Mouse (Mus musculus) megakaryocyte-erythroid progenitor cell, adult 5-6 weeks (primary cell): Measurements from ENCODE around the gene Il17c. TPM values are rescaled to one million over a fixed set of nuclear protein-coding genes. Genes with fewer than 3 reads are reported as not detected.

ENCODE experiments used
- ATAC-seq: replicated peaks from 2 replicates; pipeline ENCODE4 v1.8.0; 2016; ENCODE audit warnings: mild to moderate bottlenecking, inconsistent platforms; ENCODE audit not compliant: severe bottlenecking, poor library complexity, low FRiP score, low TSS enrichment
- total RNA-seq, 2 experiments: library from RNA; stranded (forward) in 1 of 2; stranded (reverse) in 1 of 2; fragments of 200-1000, 215-1000 nt in 1 of 2; fragments of >200 nt in 1 of 2; fragmentation: Nextera tagmentation in 1 of 2; gene quantifications; 2 replicates each; pipeline ENCODE4 v1.2.3; 2014 to 2017

Il17c gene
- not detected in 2 replicates for total RNA-seq (2014; fragmentation: Nextera tagmentation)
- not detected in 2 replicates for total RNA-seq (2017)

DNA sequence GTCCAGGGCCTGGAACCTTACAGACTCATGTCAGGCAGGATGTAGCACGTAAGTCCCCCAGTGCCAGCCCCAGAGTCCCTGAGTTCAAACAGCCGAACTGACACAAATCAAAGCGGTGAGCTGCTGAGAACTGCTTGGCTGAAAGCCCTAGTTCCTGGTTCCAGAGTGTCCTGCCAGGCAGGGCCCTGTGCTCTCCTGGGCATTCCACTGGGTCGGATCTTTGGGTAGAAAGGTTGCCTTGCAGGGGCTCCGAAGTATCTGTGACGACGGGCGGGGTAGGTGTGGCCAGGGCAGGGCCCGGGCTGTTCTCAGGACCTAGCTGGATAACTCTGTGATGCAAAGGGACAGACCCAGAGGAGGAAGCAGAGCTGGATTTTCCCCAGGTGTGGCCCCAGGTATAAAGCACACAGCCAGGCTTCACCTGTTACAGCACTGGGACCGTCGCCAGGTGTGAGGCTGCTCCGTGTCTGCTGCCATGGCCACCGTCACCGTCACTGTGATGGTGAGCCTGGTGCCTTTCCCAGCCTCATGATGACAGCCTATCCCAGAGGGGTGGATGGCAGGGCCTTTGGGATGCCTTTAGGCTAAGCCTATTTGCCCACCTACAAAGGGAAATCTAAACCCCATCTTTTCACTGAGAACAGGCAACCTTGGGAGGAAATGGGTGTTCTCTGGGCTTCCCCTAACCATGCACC is at the start of gene Il17c:
Gene Il17c, plus strand, starts transcription at position 645 of the 695 bp plus-strand sequence.
- ATAC-seq, result no peak

DNA sequence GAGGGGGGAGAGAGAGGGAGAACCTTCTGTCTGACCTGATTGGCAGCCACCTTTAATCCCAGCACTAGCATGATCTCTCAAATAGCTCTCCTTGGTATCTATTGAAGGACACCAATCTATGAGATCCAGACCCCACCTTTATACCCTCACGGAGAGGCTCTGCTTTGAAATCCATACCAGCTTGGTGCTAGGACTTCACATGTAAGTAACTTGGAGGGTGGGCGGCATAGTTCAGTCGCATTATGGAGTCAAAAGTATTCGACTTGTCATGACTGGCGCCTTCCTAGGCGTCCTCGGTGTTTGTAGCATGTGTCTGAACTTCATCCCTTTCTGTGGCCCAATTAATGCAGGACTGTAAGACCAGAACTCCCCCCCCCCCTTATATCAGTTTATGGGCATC is 46.5 kb upstream of the Il17c start:
- ATAC-seq, result no peak

DNA sequence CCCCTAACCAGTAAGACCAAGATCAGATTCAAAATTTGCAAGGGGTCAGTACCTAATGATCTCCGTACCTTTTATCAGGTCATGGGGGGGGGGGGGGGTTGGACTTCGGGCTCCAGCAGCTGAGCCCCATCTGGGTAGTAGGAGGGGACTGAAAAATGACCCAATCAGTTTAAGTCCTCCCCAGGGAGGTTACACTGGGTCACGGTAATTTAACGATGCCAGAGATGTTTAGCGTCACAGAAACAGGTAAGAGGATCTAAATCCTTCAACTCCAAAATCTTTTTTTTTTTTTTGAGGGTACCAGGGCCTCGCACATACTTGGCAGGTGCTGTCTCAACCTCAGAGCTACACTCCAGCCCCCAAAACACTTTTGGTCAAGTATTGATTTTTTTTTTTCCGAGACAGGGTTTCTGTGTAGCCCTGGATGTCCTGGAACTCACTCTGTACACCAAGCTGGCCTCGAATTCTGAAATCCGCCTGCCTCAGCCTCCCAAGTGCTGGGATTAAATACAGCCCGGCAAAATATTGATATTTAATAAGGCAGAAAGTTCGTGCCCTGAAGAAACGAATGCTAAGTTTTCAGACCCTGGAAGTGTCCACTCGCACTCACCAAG is 46.0 kb upstream of the Il17c start:
- ATAC-seq, result no peak

DNA sequence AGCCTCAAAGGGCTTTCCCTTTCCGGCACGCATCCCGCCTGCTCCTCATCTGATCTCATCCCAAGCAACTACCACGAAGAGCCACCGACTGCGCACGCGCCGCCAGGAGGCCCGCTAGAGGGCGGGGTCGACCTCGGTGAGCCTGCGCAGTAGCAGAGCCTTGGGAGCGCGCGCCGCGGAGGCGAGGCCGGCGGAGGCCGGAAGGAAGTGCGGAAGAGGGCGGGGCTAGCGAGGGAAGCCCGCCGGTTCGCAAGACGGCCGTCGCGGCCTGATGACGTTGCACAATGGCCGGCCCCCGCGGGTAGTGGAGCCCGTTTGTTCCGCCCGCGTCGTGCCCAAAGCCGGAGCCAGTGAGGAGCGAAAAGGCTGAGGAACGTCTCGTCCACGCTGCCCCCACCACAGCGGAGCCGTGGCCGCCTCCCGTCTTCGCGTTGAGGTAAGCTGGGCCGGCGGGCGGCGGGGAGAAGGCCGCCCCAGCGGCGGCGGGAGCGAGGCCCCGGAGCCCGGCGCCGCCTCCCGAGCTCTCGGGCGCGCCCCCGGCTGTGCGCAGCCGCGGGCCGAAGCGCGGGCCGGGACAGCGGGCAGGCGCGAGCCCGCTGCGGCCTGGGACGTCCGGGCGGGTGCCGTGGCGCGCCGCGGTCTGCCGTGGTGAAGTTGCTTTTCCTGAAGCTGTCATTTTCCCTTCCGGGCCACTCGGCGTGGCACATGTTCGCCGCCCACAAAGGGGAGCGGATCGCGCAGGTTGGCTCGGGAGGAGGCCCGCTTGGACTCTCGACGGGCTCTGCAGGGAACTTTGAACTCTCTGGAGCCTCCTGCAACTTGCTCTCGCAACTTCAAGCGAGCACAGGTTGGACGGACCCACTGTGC is 45.2 kb upstream of the Il17c start, which contains the start of gene Zc3h18:
Gene Zc3h18, plus strand, starts transcription at position 245 of the 867 bp plus-strand sequence.
- peak; percentile 86 for ATAC-seq

DNA sequence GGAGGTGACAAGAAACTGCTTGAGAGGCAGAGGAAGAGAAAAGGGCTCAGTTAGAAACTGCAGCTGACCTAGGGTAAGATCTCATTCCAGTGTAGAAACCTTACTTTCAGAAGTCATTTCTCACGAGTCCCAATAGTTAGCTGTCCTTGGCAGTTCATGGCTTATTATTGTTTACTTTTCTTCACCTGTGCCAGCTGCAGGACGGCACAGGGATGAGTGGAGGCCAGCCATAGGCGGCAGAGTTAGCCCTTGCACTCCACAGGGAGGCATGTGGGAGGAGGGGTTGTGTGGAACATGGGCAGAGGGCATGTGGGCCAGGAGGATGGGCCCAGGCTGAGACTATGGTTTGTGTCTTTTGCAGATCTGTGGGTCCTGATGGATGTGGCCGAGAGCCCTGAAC is 38.8 kb upstream of the Il17c start:
- ATAC-seq, result no peak

DNA sequence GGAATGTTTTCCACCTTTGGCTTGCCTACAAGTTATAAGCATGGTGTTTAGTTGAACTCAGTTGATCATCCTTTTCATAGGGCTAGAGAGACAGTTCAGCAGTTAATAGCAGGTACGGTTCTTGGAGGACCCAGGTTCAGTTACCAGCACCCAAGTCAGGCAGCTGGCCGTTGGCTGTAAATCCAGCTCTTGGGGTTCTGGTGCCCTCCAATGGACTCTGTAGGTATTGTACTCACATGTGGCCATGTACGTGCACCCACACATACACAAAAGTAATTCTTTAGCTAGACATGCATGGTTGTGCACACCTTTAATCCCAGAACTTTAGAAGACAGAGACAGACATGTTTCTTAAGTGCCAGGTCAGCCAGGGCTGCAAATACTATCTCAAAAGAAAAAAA is 32.5 kb upstream of the Il17c start:
- ATAC-seq, result no peak

DNA sequence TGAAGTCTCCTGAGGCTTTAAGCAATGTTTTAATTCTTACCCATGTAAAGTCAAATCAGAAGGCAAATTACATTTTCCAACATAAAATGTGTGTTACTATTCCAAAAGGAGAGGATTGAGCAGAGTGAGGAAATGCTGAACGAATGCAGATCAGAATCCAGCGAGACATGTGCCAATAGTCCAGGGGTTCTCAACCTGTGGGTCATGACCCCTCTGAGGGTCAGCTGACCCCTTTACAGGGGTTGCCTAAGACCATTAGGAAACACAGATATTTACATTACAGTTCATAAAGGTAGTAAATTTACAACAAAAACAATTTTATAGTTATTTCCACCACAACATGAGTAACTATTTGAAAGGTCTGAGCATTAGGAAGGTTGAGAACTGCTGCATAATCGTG is 31.1 kb upstream of the Il17c start:
- no peak for ATAC-seq

DNA sequence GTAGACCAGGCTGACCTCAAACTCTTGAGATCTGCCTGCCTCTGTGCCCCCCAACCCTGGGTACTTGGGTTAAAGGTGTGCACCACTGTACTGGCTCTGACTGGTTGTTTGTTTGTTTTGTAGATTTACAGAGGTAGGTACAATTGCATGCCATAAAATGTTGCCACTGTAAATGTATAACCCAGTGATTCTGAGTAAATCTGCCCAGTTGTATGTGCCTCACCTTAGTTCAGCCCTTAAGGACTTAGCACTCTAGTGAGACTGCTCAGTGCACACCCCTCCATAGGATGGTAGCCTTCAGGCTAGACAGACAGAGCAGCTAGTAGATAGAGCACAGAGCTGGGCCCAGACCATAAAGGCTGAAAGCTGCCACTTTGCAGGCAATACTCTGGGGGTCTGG is 28.1 kb upstream of the Il17c start:
- no peak for ATAC-seq

DNA sequence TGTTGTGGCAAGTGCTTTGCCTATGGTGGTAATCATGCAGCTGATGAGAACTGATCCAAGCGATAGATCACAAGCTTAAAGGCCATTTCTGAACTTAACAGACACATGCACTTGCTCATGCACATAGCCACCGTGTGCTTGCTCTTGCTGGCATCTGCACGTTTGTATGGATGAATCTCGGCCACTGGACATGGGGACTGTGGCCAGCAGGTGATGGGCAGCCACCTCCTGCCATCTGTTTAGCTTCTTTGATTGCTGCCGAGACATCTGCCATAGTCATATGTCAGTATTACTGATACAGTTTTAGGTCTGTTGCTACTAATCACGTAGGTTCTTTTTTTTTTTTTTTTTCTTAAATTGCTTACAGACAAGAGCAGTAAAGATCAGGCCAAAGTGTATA is 26.5 kb upstream of the Il17c start:
- no peak for ATAC-seq

DNA sequence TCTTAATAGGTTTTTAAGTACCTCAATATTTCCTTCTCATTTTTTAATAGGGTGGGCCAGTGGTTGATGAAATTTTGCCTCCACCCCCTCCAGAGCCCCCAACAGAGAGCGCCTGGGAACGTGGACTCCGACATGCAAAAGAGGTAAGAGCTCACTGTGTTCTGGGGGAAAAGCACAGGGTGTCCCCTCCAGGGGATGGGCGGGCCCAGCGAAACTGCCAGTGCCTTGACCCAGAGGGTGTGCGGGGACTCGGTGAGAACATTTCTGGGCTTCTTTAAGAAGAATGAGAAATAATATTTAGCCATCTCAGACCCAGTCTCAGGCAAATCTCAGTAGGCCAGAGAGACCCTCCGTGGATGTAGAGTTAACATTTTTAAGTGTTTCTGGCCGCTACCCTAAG is 23.6 kb upstream of the Il17c start:
- no peak for ATAC-seq

DNA sequence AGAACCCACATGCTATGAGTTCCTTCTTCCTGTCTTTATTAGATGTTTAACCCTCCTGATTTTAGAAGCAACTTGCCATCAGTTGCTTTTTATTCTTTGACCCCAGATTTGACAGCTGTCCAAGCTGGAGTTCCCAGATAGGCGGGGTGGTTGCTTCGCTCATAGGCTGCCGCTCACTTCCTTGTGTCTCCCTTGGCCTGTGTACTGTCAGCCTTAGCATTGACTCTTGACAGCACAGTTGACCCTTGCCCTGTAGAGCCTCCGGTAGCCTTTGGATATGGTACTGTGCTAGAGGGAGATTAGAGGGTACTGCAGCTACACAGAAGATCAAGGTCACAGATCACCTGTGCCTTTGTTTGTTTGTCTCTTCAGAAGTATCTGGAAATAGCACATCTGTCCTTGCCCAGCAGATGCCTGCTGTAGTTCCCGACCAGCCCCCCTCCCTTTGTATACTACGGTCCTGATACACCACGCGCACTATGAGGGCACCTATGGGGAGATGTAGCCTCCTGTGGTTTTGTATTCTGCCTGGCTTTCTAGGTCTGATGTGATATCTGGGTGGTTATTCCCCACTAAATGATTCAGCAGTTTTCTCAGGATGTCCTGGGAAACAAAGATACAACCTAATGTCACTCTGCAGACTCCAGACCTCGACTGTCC is 16.5 kb upstream of the Il17c start:
- peak; percentile 49 for ATAC-seq

DNA sequence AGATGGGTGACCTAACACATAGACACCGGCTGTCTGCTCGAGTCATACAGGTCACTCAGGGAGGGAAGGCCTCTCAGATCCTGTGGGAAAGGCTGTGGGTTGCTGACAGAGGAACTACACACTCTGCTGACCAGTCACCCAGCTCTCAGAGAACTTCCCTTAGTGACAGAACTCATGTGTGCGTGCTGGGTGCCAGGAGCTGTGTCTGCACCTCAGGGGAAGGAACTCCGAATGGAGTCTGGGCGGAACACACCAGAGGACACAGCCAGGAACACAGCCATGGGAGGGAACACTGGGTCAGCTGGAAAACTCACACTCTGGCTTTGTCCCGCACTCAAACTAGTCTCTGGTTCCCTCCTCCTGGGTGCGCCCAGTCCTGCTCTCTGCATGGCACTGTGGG is 14.1 kb upstream of the Il17c start:
- ATAC-seq, result no peak

DNA sequence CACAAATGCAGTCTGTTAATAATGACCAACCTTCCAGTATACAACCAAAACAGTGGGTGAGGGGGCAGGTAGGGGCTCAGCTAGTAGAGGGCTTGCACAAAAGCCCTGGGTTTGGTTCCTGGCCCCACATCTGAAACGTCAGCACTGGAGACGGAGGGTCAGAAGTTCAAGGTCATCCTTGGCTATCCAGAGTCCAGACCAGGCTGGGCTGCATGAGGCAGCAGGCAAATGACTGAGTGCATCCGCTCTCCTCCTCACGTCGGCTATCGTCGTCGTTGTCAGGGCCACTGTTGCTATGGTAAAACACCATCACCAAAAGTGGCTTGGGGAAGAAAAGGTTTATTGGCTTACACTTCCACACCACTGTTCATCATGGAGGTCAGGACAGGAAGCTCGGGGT is 7.5 kb upstream of the Il17c start:
- no peak for ATAC-seq

DNA sequence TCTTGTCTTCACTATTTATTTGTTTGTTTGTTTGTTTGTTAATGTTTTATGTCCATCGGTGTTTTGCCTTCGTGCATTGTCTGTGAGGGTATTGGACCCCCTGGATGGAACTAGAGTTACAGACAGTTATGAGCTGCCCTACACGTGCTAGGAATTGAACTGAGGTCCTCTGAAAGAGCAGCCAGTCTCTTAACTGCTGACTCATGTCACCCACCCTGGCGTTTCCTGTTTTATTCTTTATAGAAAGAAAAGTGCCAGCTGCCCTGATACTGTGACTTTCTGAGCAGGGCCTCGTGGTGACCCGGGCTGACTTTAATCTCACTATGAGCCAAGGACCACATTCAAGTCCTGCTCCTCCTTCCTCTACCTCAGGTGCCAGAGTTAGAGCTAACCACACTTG is 6.3 kb upstream of the Il17c start:
- ATAC-seq, result no peak

DNA sequence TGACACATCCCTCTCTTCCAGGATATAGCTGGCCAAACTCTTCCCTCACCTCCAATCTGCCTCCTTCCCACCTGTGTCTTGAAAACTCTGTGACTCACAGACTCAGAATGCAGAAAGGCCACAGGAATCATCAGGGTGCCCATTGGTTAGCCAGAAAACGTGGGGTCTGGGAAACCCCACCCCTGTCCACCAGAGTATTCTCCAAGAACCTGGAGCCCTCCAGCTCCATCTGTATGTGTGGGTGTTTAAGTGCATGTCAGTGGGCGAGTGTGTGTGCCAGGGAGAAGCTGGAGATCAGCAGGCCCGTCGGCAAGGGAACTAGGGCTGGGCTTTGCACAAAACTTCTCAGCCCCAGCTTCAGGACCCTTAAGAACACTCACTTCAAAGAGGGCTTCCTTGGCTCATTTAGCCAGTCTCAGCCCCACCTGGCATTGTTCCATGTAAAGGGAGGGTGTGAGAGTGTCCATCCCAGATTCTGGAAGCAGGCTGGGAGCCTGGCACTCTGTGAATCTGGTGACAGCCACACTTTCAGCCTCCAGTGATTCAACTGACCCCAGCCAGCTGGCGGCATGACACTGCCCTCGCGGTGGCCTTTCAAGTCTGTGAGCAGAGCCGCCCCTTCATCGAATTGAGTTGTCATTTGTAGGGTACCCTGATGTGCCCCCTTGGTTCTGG is 1.8 kb upstream of the Il17c start:
- ATAC-seq, result no peak

DNA sequence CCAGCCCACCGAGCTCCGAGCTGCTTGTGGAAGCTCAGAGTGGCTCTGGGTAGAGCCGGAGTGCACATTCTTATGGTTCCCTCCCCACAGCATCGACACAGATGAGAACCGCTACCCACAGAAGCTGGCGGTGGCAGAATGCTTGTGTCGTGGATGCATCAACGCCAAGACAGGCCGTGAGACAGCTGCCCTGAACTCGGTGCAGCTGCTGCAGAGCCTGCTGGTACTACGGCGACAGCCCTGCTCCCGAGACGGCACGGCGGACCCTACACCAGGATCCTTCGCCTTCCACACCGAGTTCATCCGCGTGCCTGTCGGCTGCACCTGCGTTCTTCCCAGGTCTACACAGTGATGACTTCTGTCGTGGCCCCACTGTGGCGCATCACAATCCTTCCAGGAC is 1.4 kb downstream of the Il17c start:
- ATAC-seq, result no peak

DNA sequence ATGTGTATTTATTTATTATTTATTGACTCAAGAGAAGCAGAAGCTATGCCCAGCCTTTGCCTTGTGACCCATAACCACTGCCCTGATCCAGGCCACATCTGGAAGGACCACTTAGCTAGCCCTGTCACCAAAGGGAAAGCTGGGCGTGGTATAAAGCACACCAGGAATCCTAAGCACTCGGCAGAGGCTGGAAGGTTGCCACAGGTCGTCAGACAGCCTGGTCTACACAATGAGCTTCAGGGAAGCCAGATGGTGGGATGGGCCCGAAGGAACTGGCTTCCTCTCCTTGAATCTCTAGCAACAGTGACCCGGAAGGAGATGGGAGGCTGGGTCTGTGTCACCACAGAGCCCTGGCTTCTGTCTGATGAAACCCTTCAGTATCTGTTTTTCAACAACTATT is 1.8 kb downstream of the Il17c start:
- no peak for ATAC-seq

DNA sequence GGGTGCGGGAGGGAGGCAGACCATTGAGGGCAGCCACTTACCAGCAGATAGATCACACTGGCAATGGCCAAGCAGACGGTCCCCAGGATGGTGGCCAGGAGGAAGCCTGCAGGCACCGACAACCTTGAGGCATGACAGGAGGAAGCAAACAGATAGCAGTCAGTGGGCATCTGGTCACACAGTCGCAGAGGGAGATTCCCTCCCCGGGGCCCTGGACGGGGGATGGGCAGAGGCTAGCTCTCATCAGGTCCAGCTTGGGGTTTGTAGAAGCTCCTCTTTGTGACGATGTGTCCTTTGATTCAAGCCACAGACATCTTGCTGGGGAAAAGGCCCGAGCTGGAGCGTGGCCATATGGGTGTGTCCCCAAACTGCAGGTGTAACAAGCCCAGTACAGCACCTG is 4.3 kb downstream of the Il17c start:
- ATAC-seq, result no peak

DNA sequence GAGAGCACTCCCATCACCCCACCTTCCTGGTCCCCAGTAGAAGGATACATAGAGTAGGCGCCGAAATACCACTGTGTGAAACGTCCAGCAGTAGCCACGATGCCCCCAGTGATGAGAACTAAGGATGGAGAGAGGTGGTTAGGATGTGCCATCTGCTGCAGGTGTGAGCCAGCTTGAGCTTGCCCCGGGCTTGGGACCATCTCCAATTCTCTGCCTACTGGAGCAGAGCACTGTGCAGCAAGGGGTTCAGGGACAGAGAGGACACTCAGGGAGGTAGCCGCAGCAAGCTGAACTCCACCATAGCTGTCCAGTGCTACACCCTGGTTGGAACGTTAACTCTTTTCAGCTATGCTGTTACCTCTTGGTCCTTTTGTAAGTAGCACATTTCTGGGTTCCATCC is 5.8 kb downstream of the Il17c start:
- no peak for ATAC-seq
